Mouse (Mus musculus) forebrain, postnatal 0 days (tissue): Measurements from ENCODE around the gene Csnk2b. TPM values are rescaled to one million over a fixed set of nuclear protein-coding genes. Genes with fewer than 3 reads are reported as not detected.

Experiments used
- ATAC-seq: fragments of 200-750 bp; cut with Nextera tagmentation; 2 replicates; pipeline ENCODE4 v1.8.0; 2017; ENCODE audit warnings: mild to moderate bottlenecking, moderate library complexity
- DNase-seq: peaks from one replicate; pipeline ENCODE4 v3.0.0-alpha.2; 2015
- H3K27ac ChIP-seq: fragments of 300-500 bp; sonication (generic); 2 replicates; pipeline ENCODE4 v1.5.1; 2014; ENCODE audit warnings: low read depth, mild to moderate bottlenecking, antibody characterized with exemption, low read length, moderate library complexity, mixed read lengths
- H3K27me3 ChIP-seq: fragments of 300-500 bp; sonication (generic); 2 replicates; pipeline ENCODE4 v1.6.1; 2014; ENCODE audit warnings: mild to moderate bottlenecking, low read length, mixed read lengths; ENCODE audit not compliant: insufficient read depth
- H3K36me3 ChIP-seq: fragments of 300-500 bp; sonication (generic); 2 replicates; pipeline ENCODE4 v1.6.1; 2014; ENCODE audit warnings: mild to moderate bottlenecking, moderate library complexity; ENCODE audit not compliant: insufficient read depth
- H3K4me1 ChIP-seq: fragments of 300-500 bp; sonication (generic); 2 replicates; pipeline ENCODE4 v1.6.1; 2014; ENCODE audit warnings: antibody characterized with exemption; ENCODE audit not compliant: insufficient read depth
- H3K4me2 ChIP-seq: fragments of 300-500 bp; sonication (generic); 2 replicates; pipeline ENCODE4 v1.6.1; 2014; ENCODE audit warnings: low read depth, mild to moderate bottlenecking, moderate library complexity
- H3K4me3 ChIP-seq: fragments of 300-500 bp; sonication (generic); 2 replicates; pipeline ENCODE4 v1.5.1; 2014; ENCODE audit warnings: low read depth, low read length, mixed read lengths
- H3K9ac ChIP-seq: fragments of 300-500 bp; sonication (generic); 2 replicates; pipeline ENCODE4 v1.6.1; 2014; ENCODE audit warnings: mild to moderate bottlenecking
- H3K9me3 ChIP-seq: fragments of 300-500 bp; sonication (generic); 2 replicates; pipeline ENCODE4 v1.6.1; 2016; ENCODE audit warnings: low read length
- CTCF ChIP-seq: sonication (generic); IDR thresholded peaks from 2 replicates; pipeline ENCODE4 v1.5.1; 2016; ENCODE audit warnings: antibody characterized with exemption, control low read depth, low read depth
- WGBS: fragments of 180-500 bp; shearing (Covaris S2); extraction: QIAGEN DNeasy Blood & Tissue Kit; methylation state at CpG from one replicate; pipeline ENCODE4 v1.1.7; 2014; 5-methylcytosine and 5-hydroxymethylcytosine counted together
- polyA plus RNA-seq: library from polyadenylated mRNA; unstranded; fragments of >200 nt; fragmentation: Nextera tagmentation; extraction: Ambion mirVana; gene quantifications from 2 replicates; pipeline ENCODE4 v1.2.1, GENCODE M21; 2015
- total RNA-seq: library from RNA; depleted of rRNA; stranded (reverse); fragments of >200 nt; gene quantifications from 2 replicates; pipeline ENCODE4 v1.2.3, GENCODE M21; 2014

Gene Csnk2b
- total and polyA plus RNA-seq, 2 experiments from 2014 or later, result 247 to 334 TPM

- Histone ChIP-seq H3K9me3 (no peaks in the 10 kb centered on the region), H3K27me3 (no peaks in the 10 kb centered on the region), H3K4me1 (peaks cover 3% of the 10 kb centered on the region; the same call in 1 of the 2 replicates), H3K4me3 (no peak overlapping the region), H3K4me2 (no peak overlapping the region), H3K36me3 (peaks cover 17% of the 10 kb centered on the region), H3K27ac (0 out of 2 replicates have a peak overlapping the region, but pooled peaks have one; percentile 1), H3K9ac (no peak overlapping the region)
- no peak; the same call in 1 of the 2 replicates for ATAC-seq
- DNase-seq, result peak; percentile 43
- TF ChIP-seq CTCF, result peak; percentile 63
- 51% methylated on average over 2 of the region's 2 CpGs for WGBS
Measured at GRCm38 (mm10) chr17:35088151-35088550, 33.7 kb downstream of the Csnk2b start.

- Histone ChIP-seq H3K4me3 (no peak within 1 kb of the TSS), H3K9me3 (no peaks in the 10 kb centered on the region), H3K27me3 (no peaks in the 10 kb centered on the region), H3K4me2 (no peak within 1 kb of the TSS), H3K27ac (no peak within 1 kb of the TSS), H3K36me3 (no peaks in the 10 kb centered on the region), H3K9ac (no peak within 1 kb of the TSS), H3K4me1 (peaks cover 3% of the 10 kb centered on the region; the same call in 1 of the 2 replicates)
- no peak for ATAC-seq
- WGBS, result 84% methylated on average over 7 of the region's 7 CpGs
- TF ChIP-seq CTCF, result no peak
- no peak for DNase-seq
Measured at GRCm38 (mm10) chr17:35085208-35085865, 36.5 kb downstream of the Csnk2b start, which contains the start of gene Ly6g6f. TSS of gene Ly6g6f (minus strand) at chr17:35085610.

GRCm38 (mm10) chr17:35083929-35084497 is 37.8 kb downstream of the Csnk2b start:
- H3K4me1 ChIP-seq, result no peaks in the 10 kb centered on the region
- whole genome bisulfite sequencing, result 82% methylated on average over 3 of the region's 3 CpGs
- H3K4me3 ChIP-seq, result no peak overlapping the region
- ATAC-seq (no peak), DNase-seq (no peak)
- no peak overlapping the region for H3K4me2 ChIP-seq
- no peak overlapping the region for H3K9ac ChIP-seq
- TF ChIP-seq CTCF, result no peak
- no peak overlapping the region for H3K27ac ChIP-seq
- H3K9me3 ChIP-seq, result no peaks in the 10 kb centered on the region
- H3K27me3 ChIP-seq, result no peaks in the 10 kb centered on the region
- H3K36me3 ChIP-seq, result no peaks in the 10 kb centered on the region

GRCm38 (mm10) chr17:35082841-35083576 is 38.8 kb downstream of the Csnk2b start:
- Histone ChIP-seq H3K4me2 (no peak overlapping the region), H3K9ac (no peak overlapping the region), H3K36me3 (no peaks in the 10 kb centered on the region), H3K27me3 (no peaks in the 10 kb centered on the region), H3K4me3 (no peak overlapping the region), H3K4me1 (0 out of 2 replicates have a peak, but pooled peaks cover 2% of the 10 kb centered on the region), H3K9me3 (no peaks in the 10 kb centered on the region), H3K27ac (no peak overlapping the region)
- WGBS, result 88% methylated on average over 16 of the region's 16 CpGs
- ATAC-seq (no peak), DNase-seq (no peak)
- TF ChIP-seq CTCF, result no peak

GRCm38 (mm10) chr17:35080710-35081109 is 41.1 kb downstream of the Csnk2b start:
- no peaks in the 10 kb centered on the region for H3K9me3 ChIP-seq
- ATAC-seq (no peak), DNase-seq (no peak)
- no peak overlapping the region for H3K27ac ChIP-seq
- no peak for TF ChIP-seq CTCF
- 93% methylated on average over 4 of the region's 4 CpGs for WGBS
- no peaks in the 10 kb centered on the region for H3K36me3 ChIP-seq
- no peaks in the 10 kb centered on the region for H3K27me3 ChIP-seq
- no peak overlapping the region for H3K4me2 ChIP-seq
- H3K4me3 ChIP-seq, result no peak overlapping the region
- no peak overlapping the region for H3K9ac ChIP-seq
- H3K4me1 ChIP-seq, result 0 out of 2 replicates have a peak, but pooled peaks cover 5% of the 10 kb centered on the region

- ATAC-seq (no peak), DNase-seq (no peak)
- H3K9me3 ChIP-seq, result no peaks in the 10 kb centered on the region
- H3K4me3 ChIP-seq, result no peak overlapping the region
- no peak overlapping the region for H3K27ac ChIP-seq
- H3K27me3 ChIP-seq, result no peaks in the 10 kb centered on the region
- no peaks in the 10 kb centered on the region for H3K36me3 ChIP-seq
- no peak overlapping the region for H3K4me2 ChIP-seq
- TF ChIP-seq CTCF, result no peak
- 0 out of 2 replicates have a peak, but pooled peaks cover 5% of the 10 kb centered on the region for H3K4me1 ChIP-seq
- WGBS, result 58% methylated on average over 6 of the region's 6 CpGs
- H3K9ac ChIP-seq, result no peak overlapping the region
Measured at GRCm38 (mm10) chr17:35080248-35080647, 41.6 kb downstream of the Csnk2b start.

- 0 out of 2 replicates have a peak, but pooled peaks cover 5% of the 10 kb centered on the region for H3K4me1 ChIP-seq
- no peak for DNase-seq
- H3K4me3 ChIP-seq, result no peak overlapping the region
- no peak overlapping the region for H3K27ac ChIP-seq
- 73% methylated on average over 9 of the region's 9 CpGs for WGBS
- no peak overlapping the region for H3K4me2 ChIP-seq
- no peaks in the 10 kb centered on the region for H3K27me3 ChIP-seq
- no peak for ATAC-seq
- no peak for TF ChIP-seq CTCF
- no peaks in the 10 kb centered on the region for H3K9me3 ChIP-seq
- no peaks in the 10 kb centered on the region for H3K36me3 ChIP-seq
- H3K9ac ChIP-seq, result no peak overlapping the region
Measured at GRCm38 (mm10) chr17:35079778-35080177, 42.1 kb downstream of the Csnk2b start.
